Mouse (Mus musculus) ES-E14 (cell line): ENCODE measurements around the gene Syt8. TPM values are rescaled to one million over a fixed set of nuclear protein-coding genes. Genes with fewer than 3 reads are reported as not detected.

Source experiments
- DNase-seq: peaks from one replicate; pipeline ENCODE4 v3.0.0-alpha.2; 2013; ENCODE audit warnings: low read depth, low spot score
- H3K27ac ChIP-seq: 2 replicates; pipeline ENCODE4 v1.5.1; 2012; ENCODE audit warnings: low read depth, mild to moderate bottlenecking, low read length, moderate library complexity, mixed read lengths; ENCODE audit not compliant: poor library complexity, insufficient read depth, severe bottlenecking
- H3K36me3 ChIP-seq: 2 replicates; pipeline ENCODE4 v1.6.1; 2012; ENCODE audit warnings: mild to moderate bottlenecking, low read length, moderate library complexity, mixed read lengths; ENCODE audit not compliant: control insufficient read depth, poor library complexity, insufficient read depth, severe bottlenecking
- H3K4me1 ChIP-seq, 2 experiments: fragments of 150-350 bp in 1 of 2; sonication (generic) in 1 of 2; 2 replicates each; pipeline ENCODE4 v1.6.1; 2012; ENCODE audit warnings: low read length in 2 of 2, mild to moderate bottlenecking in 1 of 2, mixed read lengths in 1 of 2; ENCODE audit not compliant: control insufficient read depth in 2 of 2, insufficient read depth in 2 of 2, poor library complexity in 1 of 2
- H3K4me3 ChIP-seq, 2 experiments: fragments of 150-350 bp in 1 of 2; sonication (generic) in 1 of 2; 2 replicates each; pipeline ENCODE4 v1.5.1; 2012; ENCODE audit warnings: low read length in 2 of 2, low read depth in 1 of 2, mild to moderate bottlenecking in 1 of 2, mixed read lengths in 1 of 2; ENCODE audit not compliant: insufficient read depth in 1 of 2, poor library complexity in 1 of 2, severe bottlenecking in 1 of 2
- H3K9ac ChIP-seq: 2 replicates; pipeline ENCODE4 v1.6.1; 2012; ENCODE audit warnings: low read depth, mild to moderate bottlenecking, low read length, mixed read lengths; ENCODE audit not compliant: poor library complexity, insufficient read depth, severe bottlenecking
- H3K9me3 ChIP-seq: fragments of 150-350 bp; sonication (generic); 2 replicates; pipeline ENCODE4 v1.6.1; 2012; ENCODE audit warnings: low read depth, mild to moderate bottlenecking, low read length; ENCODE audit not compliant: control insufficient read depth, insufficient read depth
- CHD2 ChIP-seq: IDR thresholded peaks from 2 replicates; pipeline ENCODE4 v1.6.1; 2014; ENCODE audit warnings: mild to moderate bottlenecking, low read depth, low read length, inconsistent platforms
- HCFC1 ChIP-seq: IDR thresholded peaks from 2 replicates; pipeline ENCODE4 v1.6.1; 2012; ENCODE audit warnings: low read length, inconsistent platforms, borderline replicate concordance; ENCODE audit not compliant: insufficient read depth
- MAFK ChIP-seq: IDR thresholded peaks from 2 replicates; pipeline ENCODE4 v1.6.1; 2014; ENCODE audit warnings: mild to moderate bottlenecking, low read depth, low read length, inconsistent platforms; ENCODE audit not compliant: insufficient read depth
- ZC3H11A ChIP-seq: IDR thresholded peaks from 2 replicates; pipeline ENCODE4 v1.6.1; 2012; ENCODE audit warnings: low read depth, mild to moderate bottlenecking, inconsistent platforms, low read length, borderline replicate concordance
- ZNF384 ChIP-seq: IDR thresholded peaks from 2 replicates; pipeline ENCODE4 v1.6.1; 2012; ENCODE audit warnings: low read depth, low read length, inconsistent platforms
- in situ Hi-C, 2 experiments: fragments of 600-800 bp; cut with MboI; formaldehyde crosslinking; loops; one replicate each; pipeline ENCODE4 v1.15.1; 2025; ENCODE audit warnings: low sequenced_read_pairs in 2 of 2, inconsistent platforms in 1 of 2; ENCODE audit not compliant: unreplicated experiment in 2 of 2
- total RNA-seq: library from RNA; depleted of rRNA; stranded (reverse); fragments of 300-350 nt; gene quantifications from 2 replicates; pipeline ENCODE4 v1.2.3, GENCODE M21; 2012

The Syt8 gene
- total RNA-seq, 1 experiment, result 0.94 TPM

DNA sequence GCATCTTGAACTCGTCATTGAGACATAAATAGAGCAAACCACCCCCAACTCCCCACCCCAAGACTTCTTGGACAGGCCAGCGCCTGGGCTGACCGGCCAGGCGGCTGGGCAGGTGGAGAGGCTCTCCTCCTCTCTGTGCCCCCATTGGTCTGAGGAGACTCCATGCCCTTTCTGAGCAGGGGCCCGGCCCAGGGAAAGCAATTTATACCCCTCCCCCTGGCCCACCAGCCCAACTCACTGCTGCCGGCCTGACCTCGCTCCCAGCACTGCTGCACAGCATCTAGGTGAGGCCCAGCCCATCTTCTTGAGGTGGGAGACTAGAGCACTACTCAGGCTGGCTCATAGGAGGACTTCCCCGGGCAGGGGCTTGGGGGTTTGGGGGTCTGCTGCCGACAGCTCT lies 6.9 kb downstream of the Syt8 start, which contains the start of gene Tnni2:
TSS of gene Tnni2 (plus strand) at position 224 of the 400 bp plus-strand sequence.
- peaks cover 0 to 5% of the 10 kb centered on the region in 2 experiments; a peak in 2 of 4 replicates for H3K4me1 ChIP-seq
- no peak for DNase-seq
- in situ Hi-C loops, result no loop called here
- no peak within 1 kb of the TSS for H3K9ac ChIP-seq
- no peak within 1 kb of the TSS for H3K4me3 ChIP-seq
- H3K9me3 ChIP-seq, result no peaks in the 10 kb centered on the region
- no peak within 1 kb of the TSS for H3K27ac ChIP-seq
- TF ChIP-seq CHD2 (no peak), ZNF384 (no peak), MAFK (no peak), ZC3H11A (no peak)
- no peaks in the 10 kb centered on the region for H3K36me3 ChIP-seq

DNA sequence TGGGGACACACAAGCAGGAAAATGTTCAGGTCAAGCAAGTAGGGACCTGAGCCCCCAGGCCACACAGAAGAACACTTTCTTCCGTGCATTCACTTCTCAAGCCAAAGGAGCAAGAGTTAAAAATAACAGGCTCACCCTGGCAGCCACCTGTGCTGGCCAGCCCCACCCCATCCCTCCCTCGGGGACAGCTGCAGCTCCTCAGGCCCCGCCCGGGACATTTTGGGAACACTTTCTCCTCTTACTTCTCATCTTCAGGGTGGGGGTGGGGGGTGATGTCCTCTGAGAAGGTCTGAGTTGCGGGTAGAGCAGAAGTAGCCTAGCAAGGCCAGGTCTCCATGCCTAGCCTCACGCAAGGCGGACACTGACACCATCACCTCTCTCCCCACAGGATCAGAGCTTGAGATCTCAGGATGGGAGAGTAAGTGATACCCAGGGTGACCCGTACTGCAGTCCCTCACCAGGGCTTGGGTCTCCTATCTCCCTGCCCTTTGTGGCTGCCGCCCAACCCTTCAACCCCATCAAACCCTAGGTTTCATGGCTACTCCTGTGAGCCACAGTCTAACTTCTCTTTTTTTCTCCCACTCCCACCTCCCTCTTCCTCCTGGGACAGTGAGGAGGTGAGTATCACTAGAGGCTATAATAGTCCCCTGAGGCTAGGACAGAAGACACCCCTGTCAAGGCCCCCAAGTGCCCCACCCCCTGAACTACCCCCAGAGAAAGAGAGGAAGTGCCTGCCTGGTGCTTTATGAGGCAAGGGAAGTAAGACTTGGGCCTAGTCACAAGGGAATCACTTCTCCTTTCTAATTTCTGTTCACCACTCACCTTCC lies 7.6 kb downstream of the Syt8 start:
- Histone ChIP-seq H3K4me3 (no peak overlapping the region), H3K36me3 (no peaks in the 10 kb centered on the region), H3K9ac (no peak overlapping the region), H3K27ac (no peak overlapping the region), H3K9me3 (no peaks in the 10 kb centered on the region), H3K4me1 (peaks cover 0 to 3% of the 10 kb centered on the region in 2 experiments; a peak in 2 of 4 replicates)
- in situ Hi-C loops, result no loop called here
- no peak for TF ChIP-seq CHD2
- TF ChIP-seq ZC3H11A, result no peak
- DNase-seq, result no peak

DNA sequence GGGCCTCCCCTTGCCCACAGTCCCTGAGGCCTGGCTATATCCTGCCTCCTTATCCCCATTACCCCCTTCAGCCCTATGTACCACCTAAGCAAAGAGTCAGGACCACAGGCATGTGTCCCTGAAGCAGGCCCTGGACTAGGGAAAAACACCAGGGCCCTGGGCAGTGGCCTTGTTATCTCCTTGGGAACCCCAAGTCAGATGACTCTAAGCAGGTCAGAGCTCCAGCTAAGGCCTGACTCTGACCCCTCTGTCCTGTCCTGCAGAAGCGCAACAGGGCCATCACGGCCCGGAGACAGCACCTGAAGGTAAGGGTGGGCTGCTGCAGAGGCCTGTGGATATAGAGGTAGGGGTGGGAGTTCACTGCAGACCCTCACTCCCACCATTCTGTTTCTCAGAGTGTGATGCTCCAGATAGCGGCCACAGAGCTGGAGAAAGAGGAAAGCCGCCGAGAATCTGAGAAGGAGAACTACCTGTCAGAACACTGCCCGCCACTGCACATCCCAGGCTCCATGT lies 8.3 kb downstream of the Syt8 start:
- Histone ChIP-seq H3K27ac (no peak overlapping the region), H3K4me1 (peaks cover 0 to 1% of the 10 kb centered on the region in 2 experiments; a peak in 1 of 4 replicates), H3K36me3 (no peaks in the 10 kb centered on the region), H3K4me3 (no peak overlapping the region), H3K9me3 (no peaks in the 10 kb centered on the region), H3K9ac (no peak overlapping the region)
- in situ Hi-C loops, result no loop called here
- DNase-seq, result no peak
- no peak for TF ChIP-seq ZC3H11A
- TF ChIP-seq CHD2, result no peak
- no peak for TF ChIP-seq HCFC1
- TF ChIP-seq ZNF384, result no peak
- no peak for TF ChIP-seq MAFK

DNA sequence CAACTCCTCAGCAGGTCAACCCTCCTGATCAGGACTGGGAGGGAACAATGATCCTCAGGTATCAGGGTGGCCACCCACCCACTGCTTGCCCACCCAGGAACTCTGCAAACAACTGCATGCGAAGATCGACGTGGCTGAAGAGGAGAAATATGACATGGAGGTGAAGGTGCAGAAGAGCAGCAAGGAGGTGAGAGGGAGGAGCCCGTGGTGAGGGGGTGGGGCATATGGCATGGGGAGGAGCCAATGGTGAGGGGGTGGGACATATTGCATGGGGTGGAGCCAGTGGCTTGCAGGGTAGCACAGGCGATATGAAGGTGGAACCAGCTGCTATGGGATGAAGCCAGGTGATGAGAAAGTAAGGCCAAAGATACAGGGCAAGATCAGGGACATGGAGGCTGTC lies 8.8 kb downstream of the Syt8 start:
- Histone ChIP-seq H3K4me1 (peaks cover 0 to 1% of the 10 kb centered on the region in 2 experiments; a peak in 1 of 4 replicates), H3K36me3 (no peaks in the 10 kb centered on the region), H3K9ac (no peak overlapping the region), H3K4me3 (no peak overlapping the region), H3K27ac (no peak overlapping the region), H3K9me3 (no peaks in the 10 kb centered on the region)
- no peak for DNase-seq
- TF ChIP-seq ZC3H11A (no peak), ZNF384 (no peak), CHD2 (no peak), HCFC1 (no peak), MAFK (no peak)
- in situ Hi-C loops, result no loop called here
